Mouse (Mus musculus) limb, embryonic 12.5 days (tissue): ENCODE measurements around the gene Ispd. TPM values are rescaled to one million over a fixed set of nuclear protein-coding genes. Genes with fewer than 3 reads are reported as not detected.

Experiments
- ATAC-seq: fragments of 200-750 bp; cut with Nextera tagmentation; 2 replicates; pipeline ENCODE4 v1.8.0; 2017; ENCODE audit warnings: low read depth, moderate TSS enrichment; ENCODE audit not compliant: insufficient number of reproducible peaks, insufficient read depth, low FRiP score, low TSS enrichment
- H3K27ac ChIP-seq: fragments of 300-500 bp; sonication (generic); 2 replicates; pipeline ENCODE4 v1.5.1; 2016; ENCODE audit warnings: mild to moderate bottlenecking, moderate library complexity
- H3K27me3 ChIP-seq: fragments of 300-500 bp; sonication (generic); 2 replicates; pipeline ENCODE4 v1.6.1; 2016; ENCODE audit warnings: mild to moderate bottlenecking, moderate library complexity
- H3K36me3 ChIP-seq: fragments of 300-500 bp; sonication (generic); 2 replicates; pipeline ENCODE4 v1.6.1; 2016; ENCODE audit warnings: mild to moderate bottlenecking, moderate library complexity
- H3K4me1 ChIP-seq: fragments of 300-500 bp; sonication (generic); replicated peaks from 2 replicates; pipeline ENCODE4 v1.6.1; 2016
- H3K4me2 ChIP-seq: fragments of 300-500 bp; sonication (generic); 2 replicates; pipeline ENCODE4 v1.6.1; 2016; ENCODE audit warnings: mild to moderate bottlenecking, moderate library complexity
- H3K4me3 ChIP-seq: fragments of 300-500 bp; sonication (generic); replicated peaks from 2 replicates; pipeline ENCODE4 v1.5.1; 2016; ENCODE audit warnings: mild to moderate bottlenecking
- H3K9ac ChIP-seq: fragments of 300-500 bp; sonication (generic); replicated peaks from 2 replicates; pipeline ENCODE4 v1.6.1; 2016; ENCODE audit warnings: mild to moderate bottlenecking, moderate library complexity
- H3K9me3 ChIP-seq: fragments of 300-500 bp; sonication (generic); 2 replicates; pipeline ENCODE4 v1.6.1; 2016; ENCODE audit warnings: mild to moderate bottlenecking, moderate library complexity
- WGBS: fragments of 180-500 bp; shearing (Covaris S2); methylation state at CpG from one replicate; pipeline ENCODE4 v1.1.7; 2016; 5-methylcytosine and 5-hydroxymethylcytosine counted together
- polyA plus RNA-seq: library from polyadenylated mRNA; unstranded; fragments of >200 nt; fragmentation: Nextera tagmentation; extraction: Ambion mirVana; gene quantifications from 2 replicates; pipeline ENCODE4 v1.2.1, GENCODE M21; 2016

The Ispd gene
- polyA plus RNA-seq, 1 experiment from 2014 or later: 7.6 TPM

DNA sequence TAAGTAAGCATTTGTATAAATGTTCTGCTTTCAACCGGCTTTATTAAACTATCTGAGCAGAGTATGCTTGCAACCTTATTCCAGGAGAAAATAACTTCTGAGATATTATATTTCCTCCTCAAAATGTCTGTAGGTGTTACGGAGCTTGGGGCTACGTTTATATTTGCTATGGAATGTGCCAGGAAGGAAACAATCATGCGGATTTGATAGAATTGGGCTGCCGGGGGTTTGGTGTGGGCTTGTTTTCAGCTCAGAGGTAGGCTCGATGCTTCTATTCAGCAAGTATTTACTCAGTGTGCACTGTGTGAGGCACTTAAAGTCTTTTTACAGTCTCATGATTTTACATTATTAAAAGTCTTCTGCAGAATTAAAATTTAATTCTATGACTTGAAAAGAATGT lies 4.1 kb downstream of the Ispd start:
- Histone ChIP-seq H3K9me3 (no peaks in the 10 kb centered on the region), H3K27ac (peak overlapping the region; percentile 46; the same call in 1 of the 2 replicates), H3K4me1 (peaks cover 16% of the 10 kb centered on the region), H3K4me3 (no peak overlapping the region), H3K27me3 (no peaks in the 10 kb centered on the region), H3K4me2 (no peak overlapping the region), H3K36me3 (no peaks in the 10 kb centered on the region), H3K9ac (no peak overlapping the region)
- WGBS: 50% methylated on average over 6 of the region's 6 CpGs
- no peak for ATAC-seq

DNA sequence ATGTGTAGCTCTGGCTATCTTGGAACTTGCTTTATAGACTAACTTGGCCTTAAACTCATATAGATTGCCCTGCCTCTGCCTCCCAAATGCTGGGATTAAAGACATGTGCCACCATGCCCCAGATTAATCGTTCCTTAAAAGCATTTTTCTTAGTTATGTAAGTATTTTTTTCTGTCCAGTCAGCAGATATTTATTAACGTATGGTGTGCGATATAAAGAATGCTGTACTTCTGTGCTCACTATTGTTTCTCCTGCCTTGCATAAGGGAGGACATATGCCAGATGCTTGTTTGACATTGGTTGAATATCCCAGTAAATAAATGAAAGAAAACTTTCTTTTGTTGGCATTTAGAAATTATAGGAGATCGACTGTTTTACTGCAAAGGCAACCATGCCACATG lies 5.7 kb downstream of the Ispd start:
- no peak overlapping the region for H3K27ac ChIP-seq
- 0 out of 2 replicates have a peak, but pooled peaks cover 4% of the 10 kb centered on the region for H3K9me3 ChIP-seq
- H3K9ac ChIP-seq: no peak overlapping the region
- peaks cover 7% of the 10 kb centered on the region; the same call in 1 of the 2 replicates for H3K4me1 ChIP-seq
- no peak overlapping the region for H3K4me3 ChIP-seq
- H3K27me3 ChIP-seq: no peaks in the 10 kb centered on the region
- no peak for ATAC-seq
- H3K4me2 ChIP-seq: no peak overlapping the region
- H3K36me3 ChIP-seq: no peaks in the 10 kb centered on the region
- WGBS: 86% methylated on average over 4 of the region's 4 CpGs

DNA sequence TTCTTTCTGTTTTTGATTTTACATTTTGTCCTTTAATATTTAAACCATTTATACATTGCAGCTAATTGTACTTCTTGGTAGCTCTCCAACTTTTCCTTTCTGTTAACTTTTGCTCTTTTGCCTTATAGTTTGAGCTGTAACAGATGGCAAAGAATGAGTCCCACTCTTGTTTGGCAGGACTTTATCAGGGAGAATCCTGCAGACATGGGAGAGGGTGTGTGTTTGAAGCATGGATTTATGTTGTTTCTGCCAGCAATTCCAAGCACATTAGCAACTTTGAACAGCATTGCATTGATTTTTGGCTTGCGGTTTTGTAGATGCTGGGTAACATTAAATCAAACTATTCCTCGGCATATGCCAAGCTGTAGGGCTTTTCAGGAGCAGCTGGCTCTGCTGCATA lies 13.9 kb downstream of the Ispd start:
- Histone ChIP-seq H3K27ac (no peak overlapping the region), H3K27me3 (no peaks in the 10 kb centered on the region), H3K9me3 (peaks cover 23% of the 10 kb centered on the region; the same call in 1 of the 2 replicates), H3K36me3 (no peaks in the 10 kb centered on the region), H3K4me3 (no peak overlapping the region), H3K4me1 (no peaks in the 10 kb centered on the region), H3K4me2 (no peak overlapping the region), H3K9ac (no peak overlapping the region)
- 87% methylated on average over 2 of the region's 2 CpGs for WGBS
- no peak for ATAC-seq

DNA sequence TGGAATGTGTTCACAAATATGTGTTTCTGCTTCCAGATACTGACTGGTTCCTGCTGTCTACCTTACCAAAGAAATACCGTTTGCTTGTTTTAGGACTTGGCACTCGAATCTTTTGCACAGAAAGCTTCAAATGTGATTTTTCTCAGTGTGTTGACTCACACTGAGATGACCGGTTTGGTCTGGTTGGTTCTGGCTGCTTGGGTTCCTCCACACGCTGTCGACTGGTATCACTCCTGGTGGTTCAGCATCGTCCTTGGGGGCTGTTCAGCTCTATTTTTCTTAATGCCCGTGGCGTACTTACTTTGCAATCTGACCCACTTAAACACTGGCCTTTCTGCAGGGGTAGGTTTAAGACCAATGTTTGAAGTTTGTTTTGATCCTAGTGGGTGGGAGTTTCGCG lies 42.4 kb downstream of the Ispd start:
- H3K4me2 ChIP-seq: no peak overlapping the region
- no peak for ATAC-seq
- H3K27ac ChIP-seq: no peak overlapping the region
- H3K36me3 ChIP-seq: no peaks in the 10 kb centered on the region
- peaks cover 6% of the 10 kb centered on the region for H3K4me1 ChIP-seq
- WGBS: 46% methylated on average over 10 of the region's 10 CpGs
- H3K4me3 ChIP-seq: no peak overlapping the region
- no peak overlapping the region for H3K9ac ChIP-seq
- no peaks in the 10 kb centered on the region for H3K27me3 ChIP-seq
- no peaks in the 10 kb centered on the region for H3K9me3 ChIP-seq

DNA sequence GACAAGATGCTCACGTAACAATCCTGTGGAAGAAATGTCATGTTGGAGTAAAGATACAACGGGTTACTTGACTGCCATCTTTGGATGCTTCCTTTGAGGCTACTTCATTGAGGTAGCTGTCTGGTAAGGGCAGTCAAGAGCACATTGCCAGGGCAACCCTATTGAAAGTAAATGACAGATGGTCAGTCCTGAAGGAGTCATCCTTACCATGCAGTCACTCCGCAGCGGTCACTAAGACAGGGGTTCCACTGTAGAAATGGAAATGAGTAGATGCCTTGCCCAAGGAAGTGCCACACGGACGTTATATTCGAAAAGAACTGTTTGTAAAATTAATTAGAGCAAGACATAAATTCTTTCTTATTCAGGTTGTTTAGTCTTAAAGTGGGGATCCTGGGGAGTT lies 44.0 kb downstream of the Ispd start:
- no peak for ATAC-seq
- no peak overlapping the region for H3K4me3 ChIP-seq
- no peak overlapping the region for H3K27ac ChIP-seq
- WGBS: 81% methylated on average over 7 of the region's 7 CpGs
- H3K9me3 ChIP-seq: no peaks in the 10 kb centered on the region
- no peak overlapping the region for H3K9ac ChIP-seq
- no peaks in the 10 kb centered on the region for H3K27me3 ChIP-seq
- peaks cover 6% of the 10 kb centered on the region for H3K4me1 ChIP-seq
- H3K36me3 ChIP-seq: no peaks in the 10 kb centered on the region
- no peak overlapping the region for H3K4me2 ChIP-seq

DNA sequence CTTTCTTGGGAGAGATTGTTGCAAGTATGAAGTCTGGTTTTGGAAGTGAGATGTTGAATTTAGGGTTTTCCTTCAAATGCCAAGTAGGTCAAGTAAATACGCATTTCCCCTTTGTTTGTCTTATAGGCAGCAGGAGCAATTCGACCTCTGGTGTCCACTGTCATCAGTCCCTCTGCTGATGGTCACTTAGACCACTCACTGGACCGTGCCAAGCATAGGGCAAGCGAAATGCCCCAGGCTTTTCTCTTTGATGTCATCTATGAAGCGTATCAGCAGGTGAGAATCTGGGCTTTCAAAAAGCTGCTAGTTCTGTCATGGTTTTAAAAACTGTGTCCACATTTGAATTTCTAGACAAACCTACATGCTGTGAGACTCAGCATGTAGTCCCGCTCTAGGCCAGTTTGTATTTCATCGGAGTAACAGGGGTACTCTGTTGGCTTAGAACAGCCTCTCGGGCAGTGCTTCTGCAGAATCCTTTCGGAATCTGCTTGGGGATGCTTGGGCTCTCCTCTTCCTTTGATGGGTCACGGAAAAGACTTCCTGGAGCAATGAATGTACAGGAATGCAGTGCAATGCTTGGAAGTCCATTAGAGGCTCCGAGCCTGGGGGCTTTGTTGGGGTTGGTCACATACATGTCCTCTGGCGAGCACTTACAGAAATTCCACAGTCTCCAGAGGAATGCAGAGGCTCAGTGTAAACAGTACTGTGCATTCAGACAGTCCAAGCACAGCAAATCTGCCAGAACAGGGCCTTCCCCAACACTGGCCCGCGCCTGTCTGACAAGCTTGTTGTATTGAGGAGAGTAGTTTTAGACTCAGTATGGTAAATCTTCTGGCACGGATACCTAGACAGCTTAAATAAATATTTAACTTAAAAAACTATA lies 45.2 kb downstream of the Ispd start:
- no peak overlapping the region for H3K4me2 ChIP-seq
- H3K36me3 ChIP-seq: no peaks in the 10 kb centered on the region
- H3K27ac ChIP-seq: no peak overlapping the region
- peaks cover 6% of the 10 kb centered on the region for H3K4me1 ChIP-seq
- no peaks in the 10 kb centered on the region for H3K9me3 ChIP-seq
- 0 out of 2 replicates have a peak, but pooled peaks have one; percentile 47 for ATAC-seq
- no peak overlapping the region for H3K9ac ChIP-seq
- WGBS: 80% methylated on average over 15 of the region's 15 CpGs
- H3K4me3 ChIP-seq: no peak overlapping the region
- H3K27me3 ChIP-seq: no peaks in the 10 kb centered on the region

DNA sequence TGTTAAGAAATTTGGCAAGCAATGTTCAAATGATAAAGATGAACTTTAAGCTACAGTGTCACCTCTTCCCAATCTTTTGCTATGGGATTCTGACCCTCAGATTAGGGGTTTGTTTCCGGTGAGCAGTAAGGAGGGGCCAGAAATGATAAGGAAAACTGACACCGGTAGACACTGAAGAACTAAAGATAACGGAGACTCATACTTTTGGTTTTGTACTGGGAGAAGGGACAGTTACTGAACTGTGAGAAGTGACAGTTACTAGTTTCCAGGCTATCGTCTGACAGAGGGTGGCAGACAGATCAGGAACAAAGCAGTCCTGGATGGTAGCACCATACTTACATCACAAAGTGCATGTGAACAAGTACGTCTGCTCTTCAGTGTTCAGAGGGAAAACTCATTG lies 55.7 kb downstream of the Ispd start:
- H3K4me3 ChIP-seq: no peak overlapping the region
- no peak overlapping the region for H3K4me2 ChIP-seq
- H3K27me3 ChIP-seq: no peaks in the 10 kb centered on the region
- H3K9ac ChIP-seq: no peak overlapping the region
- H3K4me1 ChIP-seq: no peaks in the 10 kb centered on the region
- no peak for ATAC-seq
- H3K9me3 ChIP-seq: no peaks in the 10 kb centered on the region
- no peaks in the 10 kb centered on the region for H3K36me3 ChIP-seq
- WGBS: 82% methylated on average over 5 of the region's 5 CpGs
- no peak overlapping the region for H3K27ac ChIP-seq

DNA sequence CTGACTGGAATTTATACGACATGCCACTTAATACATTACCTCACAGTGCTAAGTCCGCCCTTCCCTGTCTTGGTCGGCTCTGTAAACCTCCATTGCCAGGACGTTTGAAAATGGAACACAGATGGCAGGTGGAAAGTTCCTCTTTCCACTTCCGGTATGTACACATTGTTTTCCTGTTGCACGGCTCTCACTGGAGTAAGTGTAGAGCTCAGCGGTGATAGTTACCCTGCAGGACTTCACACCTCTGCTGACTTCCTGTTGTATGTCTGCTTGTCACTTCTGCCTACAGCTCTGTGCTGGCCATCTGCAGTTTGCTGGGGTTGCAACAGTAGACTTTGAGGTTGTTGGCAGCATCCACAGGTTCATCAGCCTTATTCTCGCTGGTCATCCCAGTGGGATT lies 58.1 kb downstream of the Ispd start:
- 76% methylated on average over 8 of the region's 8 CpGs for WGBS
- H3K36me3 ChIP-seq: no peaks in the 10 kb centered on the region
- ATAC-seq: no peak
- H3K4me3 ChIP-seq: no peak overlapping the region
- H3K27ac ChIP-seq: no peak overlapping the region
- H3K4me2 ChIP-seq: no peak overlapping the region
- H3K4me1 ChIP-seq: no peaks in the 10 kb centered on the region
- H3K9me3 ChIP-seq: no peaks in the 10 kb centered on the region
- H3K27me3 ChIP-seq: no peaks in the 10 kb centered on the region
- no peak overlapping the region for H3K9ac ChIP-seq

DNA sequence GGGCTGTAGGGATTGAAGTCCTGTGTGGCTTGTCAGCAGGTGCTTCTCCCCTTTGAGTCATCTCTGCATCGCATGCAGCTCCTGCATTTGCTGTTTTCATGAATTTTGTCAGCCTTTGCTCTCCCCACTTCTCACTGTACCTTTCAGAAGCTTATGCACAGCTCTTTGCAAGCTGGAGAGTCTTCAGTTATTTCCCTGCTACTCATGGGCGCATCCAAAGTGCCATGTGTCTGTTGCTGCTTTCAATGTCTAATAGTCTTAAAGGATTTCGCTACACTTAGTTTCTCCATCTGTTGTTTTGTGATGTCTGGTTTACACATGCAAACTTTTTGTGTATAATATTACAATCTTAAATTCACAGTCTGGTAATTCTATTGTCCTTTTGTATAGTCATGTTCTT lies 74.8 kb downstream of the Ispd start:
- no peaks in the 10 kb centered on the region for H3K27me3 ChIP-seq
- H3K4me2 ChIP-seq: no peak overlapping the region
- no peak for ATAC-seq
- H3K36me3 ChIP-seq: no peaks in the 10 kb centered on the region
- no peaks in the 10 kb centered on the region for H3K4me1 ChIP-seq
- no peaks in the 10 kb centered on the region for H3K9me3 ChIP-seq
- H3K9ac ChIP-seq: no peak overlapping the region
- WGBS: 86% methylated on average over 3 of the region's 3 CpGs
- no peak overlapping the region for H3K4me3 ChIP-seq
- H3K27ac ChIP-seq: no peak overlapping the region

DNA sequence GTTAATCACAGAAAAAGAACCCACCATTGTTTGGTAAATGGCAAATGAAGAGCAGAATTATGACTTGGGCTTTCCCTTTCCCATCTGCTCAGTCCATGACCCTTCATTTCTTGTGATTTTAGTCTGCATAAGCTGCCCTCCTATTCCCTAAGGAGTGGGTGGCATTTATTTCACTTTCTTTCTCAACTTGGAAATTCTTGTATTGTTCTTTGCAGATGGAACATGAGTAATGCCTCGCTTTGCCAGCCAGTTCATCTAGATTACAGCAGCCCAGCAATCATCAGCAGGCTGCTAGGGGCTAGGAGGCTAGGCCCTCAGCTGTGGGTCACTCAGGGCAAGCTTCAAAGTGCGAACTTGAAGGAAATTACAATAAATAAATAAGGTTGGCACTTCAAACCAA lies 76.5 kb downstream of the Ispd start:
- H3K9me3 ChIP-seq: no peaks in the 10 kb centered on the region
- H3K4me1 ChIP-seq: no peaks in the 10 kb centered on the region
- no peak overlapping the region for H3K4me3 ChIP-seq
- H3K9ac ChIP-seq: no peak overlapping the region
- no peak overlapping the region for H3K27ac ChIP-seq
- no peaks in the 10 kb centered on the region for H3K27me3 ChIP-seq
- no peaks in the 10 kb centered on the region for H3K36me3 ChIP-seq
- WGBS: 73% methylated on average over 2 of the region's 2 CpGs
- no peak for ATAC-seq
- H3K4me2 ChIP-seq: no peak overlapping the region

DNA sequence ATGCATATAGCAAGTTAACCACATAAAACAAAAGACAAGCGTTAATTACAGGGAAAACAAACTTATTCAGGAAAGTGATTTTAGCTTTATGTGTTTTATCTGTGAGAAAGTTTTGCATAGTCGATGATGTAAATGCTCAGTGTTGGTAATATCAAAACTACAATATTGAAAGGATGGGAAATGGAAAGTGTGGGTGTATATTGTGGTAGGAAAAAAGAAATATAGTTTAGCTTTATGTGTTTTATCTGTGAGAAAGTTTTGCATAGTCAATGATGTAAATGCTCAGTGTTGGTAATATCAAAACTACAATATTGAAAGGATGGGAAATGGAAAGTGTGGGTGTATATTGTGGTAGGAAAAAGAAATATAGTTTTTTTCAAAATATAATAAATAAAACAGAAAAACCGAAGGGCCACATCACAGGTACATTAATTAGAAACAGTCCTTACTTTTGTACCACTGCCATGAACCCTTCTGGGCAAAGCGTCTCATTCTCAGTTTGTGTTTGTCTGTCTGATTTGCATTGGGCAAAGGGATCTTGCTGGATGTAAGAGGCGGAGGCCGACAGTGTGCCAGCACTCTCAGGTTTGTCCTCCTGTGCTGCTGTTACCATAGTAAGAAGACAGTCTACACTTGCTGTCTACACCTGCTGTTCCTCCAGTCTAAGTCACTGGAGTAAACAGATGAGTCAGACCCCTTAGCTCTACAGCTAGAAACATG lies 87.2 kb downstream of the Ispd start:
- no peak overlapping the region for H3K4me2 ChIP-seq
- H3K9me3 ChIP-seq: no peaks in the 10 kb centered on the region
- no peak overlapping the region for H3K27ac ChIP-seq
- no peaks in the 10 kb centered on the region for H3K36me3 ChIP-seq
- WGBS: 85% methylated on average over 6 of the region's 6 CpGs
- no peaks in the 10 kb centered on the region for H3K27me3 ChIP-seq
- ATAC-seq: no peak
- no peaks in the 10 kb centered on the region for H3K4me1 ChIP-seq
- no peak overlapping the region for H3K9ac ChIP-seq
- H3K4me3 ChIP-seq: no peak overlapping the region
